Mouse (Mus musculus) intestine, postnatal 0 days (tissue): Measurements from ENCODE around the gene Pds5a. TPM values are rescaled to one million over a fixed set of nuclear protein-coding genes. Genes with fewer than 3 reads are reported as not detected.

Source experiments
- ATAC-seq: fragments of 200-750 bp; cut with Nextera tagmentation; 2 replicates; pipeline ENCODE4 v1.8.0; 2017; ENCODE audit warnings: mild to moderate bottlenecking, moderate TSS enrichment, moderate library complexity
- H3K27ac ChIP-seq: fragments of 300-500 bp; sonication (generic); 2 replicates; pipeline ENCODE4 v1.5.1; 2014; ENCODE audit warnings: mild to moderate bottlenecking, low read depth, low read length, moderate library complexity
- H3K27me3 ChIP-seq: fragments of 300-500 bp; sonication (generic); replicated peaks from 2 replicates; pipeline ENCODE4 v1.6.1; 2014; ENCODE audit warnings: low read length, mixed read lengths; ENCODE audit not compliant: control insufficient read depth, insufficient read depth
- H3K36me3 ChIP-seq: fragments of 300-500 bp; sonication (generic); 2 replicates; pipeline ENCODE4 v1.6.1; 2014; ENCODE audit warnings: mild to moderate bottlenecking, moderate library complexity; ENCODE audit not compliant: control insufficient read depth, insufficient read depth
- H3K4me1 ChIP-seq: fragments of 300-500 bp; sonication (generic); replicated peaks from 2 replicates; pipeline ENCODE4 v1.6.1; 2014; ENCODE audit warnings: antibody characterized with exemption, low read length, mixed read lengths; ENCODE audit not compliant: control insufficient read depth, insufficient read depth
- H3K4me2 ChIP-seq: fragments of 300-500 bp; sonication (generic); replicated peaks from 2 replicates; pipeline ENCODE4 v1.6.1; 2014; ENCODE audit warnings: low read depth, mild to moderate bottlenecking, moderate library complexity
- H3K4me3 ChIP-seq: fragments of 300-500 bp; sonication (generic); 2 replicates; pipeline ENCODE4 v1.5.1; 2014; ENCODE audit warnings: low read depth, low read length
- H3K9ac ChIP-seq: fragments of 300-500 bp; sonication (generic); 2 replicates; pipeline ENCODE4 v1.6.1; 2014; ENCODE audit warnings: mild to moderate bottlenecking, low read depth, low read length
- H3K9me3 ChIP-seq: fragments of 300-500 bp; sonication (generic); 2 replicates; pipeline ENCODE4 v1.6.1; 2016; ENCODE audit warnings: mixed run types; ENCODE audit not compliant: control insufficient read depth
- CTCF ChIP-seq: sonication (generic); IDR thresholded peaks from 2 replicates; pipeline ENCODE4 v1.5.1; 2016; ENCODE audit warnings: low read depth, mild to moderate bottlenecking, control low read depth, antibody characterized with exemption, moderate library complexity
- WGBS: fragments of 180-500 bp; shearing (Covaris S2); extraction: QIAGEN DNeasy Blood & Tissue Kit; methylation state at CpG from one replicate; pipeline ENCODE4 v1.1.7; 2014; 5-methylcytosine and 5-hydroxymethylcytosine counted together
- polyA plus RNA-seq: library from polyadenylated mRNA; unstranded; fragments of >200 nt; fragmentation: Nextera tagmentation; extraction: Ambion mirVana; gene quantifications from 2 replicates; pipeline ENCODE4 v1.2.1, GENCODE M21; 2015

Pds5a gene
- polyA plus RNA-seq, 1 experiment from 2014 or later: 21.1 TPM

GRCm38 (mm10) chr5:65638896-65639295 lies 59.2 kb downstream of the Pds5a start:
- Histone ChIP-seq H3K27ac (no peak overlapping the region), H3K4me3 (no peak overlapping the region), H3K4me1 (no peaks in the 10 kb centered on the region), H3K4me2 (no peak overlapping the region), H3K9me3 (no peaks in the 10 kb centered on the region), H3K27me3 (no peaks in the 10 kb centered on the region), H3K9ac (no peak overlapping the region), H3K36me3 (peaks cover 40% of the 10 kb centered on the region)
- ATAC-seq: no peak
- WGBS: 94% methylated on average over 1 of the region's 1 CpGs
- TF ChIP-seq CTCF: no peak

DNA sequence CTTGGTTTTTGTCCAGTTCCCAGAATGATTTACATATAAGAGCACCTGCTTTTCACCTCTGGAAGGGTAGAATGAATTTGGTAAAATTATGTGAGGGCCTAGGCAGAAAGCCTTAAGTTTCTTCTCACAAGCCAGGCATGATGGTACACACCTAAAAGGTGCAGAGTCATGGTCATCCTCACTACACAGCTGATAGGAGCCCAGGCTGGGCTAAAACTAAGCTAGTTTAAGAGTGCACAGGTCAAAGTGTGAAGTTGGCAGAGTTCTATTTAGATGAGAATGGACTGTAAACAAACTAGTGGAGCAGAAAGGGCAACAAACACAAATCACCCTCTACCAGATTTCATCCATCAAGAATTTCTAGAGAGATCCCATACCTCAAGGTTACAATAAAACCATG lies 73.7 kb downstream of the Pds5a start:
- Histone ChIP-seq H3K36me3 (peaks cover 51% of the 10 kb centered on the region), H3K4me2 (no peak overlapping the region), H3K27me3 (no peaks in the 10 kb centered on the region), H3K4me1 (no peaks in the 10 kb centered on the region), H3K27ac (no peak overlapping the region), H3K9me3 (no peaks in the 10 kb centered on the region), H3K9ac (no peak overlapping the region), H3K4me3 (no peak overlapping the region)
- no peak for ATAC-seq
- TF ChIP-seq CTCF: no peak

DNA sequence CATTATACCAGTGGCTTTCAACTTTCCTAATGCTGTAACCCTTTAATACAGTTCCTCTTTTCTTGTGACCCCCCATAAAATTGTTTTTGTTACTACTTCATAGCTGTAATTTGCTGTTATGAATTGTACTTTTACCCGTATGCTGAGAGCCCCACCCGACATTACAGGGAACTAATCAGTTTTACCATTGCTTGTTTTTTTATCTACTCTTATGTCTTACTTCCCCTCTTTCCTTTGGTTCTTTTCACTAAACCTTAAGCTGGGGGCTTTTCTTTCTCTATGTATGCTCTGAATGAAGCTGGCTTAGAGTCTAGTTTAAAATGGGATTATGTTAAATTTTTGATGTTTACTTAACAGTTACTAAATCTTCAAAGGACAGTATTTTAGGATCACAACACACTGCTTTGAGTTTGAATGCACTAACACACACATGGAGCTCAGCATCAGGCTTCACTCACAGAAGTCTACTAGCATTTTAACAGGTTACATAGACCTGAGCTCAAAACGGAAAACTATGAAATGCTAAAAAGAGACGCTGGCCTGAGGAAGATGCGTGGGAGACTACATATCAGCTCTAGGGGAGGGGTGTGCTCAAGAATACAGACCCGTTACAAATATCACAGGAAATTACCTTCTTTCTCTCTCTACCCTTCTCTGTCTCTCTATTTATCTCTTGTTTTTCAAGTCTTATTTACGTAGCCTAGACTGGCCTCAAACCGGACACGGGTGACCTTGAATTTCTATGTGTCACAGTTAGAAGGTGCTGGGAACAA lies 84.7 kb downstream of the Pds5a start:
- no peak for TF ChIP-seq CTCF
- Histone ChIP-seq H3K4me1 (no peaks in the 10 kb centered on the region), H3K36me3 (peaks cover 50% of the 10 kb centered on the region), H3K27ac (no peak overlapping the region), H3K9ac (no peak overlapping the region), H3K4me2 (no peak overlapping the region), H3K4me3 (no peak overlapping the region), H3K27me3 (no peaks in the 10 kb centered on the region), H3K9me3 (no peaks in the 10 kb centered on the region)
- no peak for ATAC-seq
- 70% methylated on average over 9 of the region's 9 CpGs for WGBS

- 84% methylated on average over 4 of the region's 4 CpGs for WGBS
- Histone ChIP-seq H3K4me1 (no peaks in the 10 kb centered on the region), H3K4me3 (no peak overlapping the region), H3K36me3 (peaks cover 25% of the 10 kb centered on the region), H3K27ac (no peak overlapping the region), H3K27me3 (no peaks in the 10 kb centered on the region), H3K9me3 (no peaks in the 10 kb centered on the region), H3K4me2 (no peak overlapping the region), H3K9ac (no peak overlapping the region)
- no peak for ATAC-seq
- TF ChIP-seq CTCF: no peak
These were observed 87.5 kb downstream of the Pds5a start for GRCm38 (mm10) chr5:65610541-65610940.

- H3K9me3 ChIP-seq: no peaks in the 10 kb centered on the region
- ATAC-seq: peak; percentile 29; the same call in 1 of the 2 replicates
- no peaks in the 10 kb centered on the region for H3K4me1 ChIP-seq
- H3K4me3 ChIP-seq: no peak overlapping the region
- H3K4me2 ChIP-seq: no peak overlapping the region
- H3K27me3 ChIP-seq: no peaks in the 10 kb centered on the region
- peaks cover 21% of the 10 kb centered on the region for H3K36me3 ChIP-seq
- no peak overlapping the region for H3K9ac ChIP-seq
- H3K27ac ChIP-seq: no peak overlapping the region
- WGBS: 72% methylated on average over 5 of the region's 5 CpGs
- no peak for TF ChIP-seq CTCF
These were observed 88.3 kb downstream of the Pds5a start for GRCm38 (mm10) chr5:65609769-65610168.

DNA sequence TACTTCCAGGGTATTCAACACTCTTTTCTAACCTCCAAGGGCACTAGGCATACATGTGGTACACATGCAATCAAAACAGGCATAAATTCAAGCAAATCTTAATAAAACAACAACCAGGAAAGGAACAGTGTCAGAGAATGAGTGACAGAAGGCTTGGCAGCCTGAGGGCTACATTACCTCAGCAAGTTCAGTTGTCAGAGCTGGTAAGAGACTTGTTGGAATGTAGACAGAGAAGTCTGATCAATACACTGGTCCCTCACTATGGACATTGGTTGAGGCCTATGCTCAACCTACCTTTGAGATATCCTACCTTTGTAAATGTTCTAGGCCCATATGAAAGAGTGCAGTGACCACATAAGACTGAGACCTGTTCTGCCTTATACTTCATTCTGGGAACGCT lies 91.3 kb downstream of the Pds5a start:
- Histone ChIP-seq H3K4me2 (no peak overlapping the region), H3K27me3 (no peaks in the 10 kb centered on the region), H3K4me3 (no peak overlapping the region), H3K4me1 (no peaks in the 10 kb centered on the region), H3K9ac (no peak overlapping the region), H3K9me3 (no peaks in the 10 kb centered on the region), H3K27ac (no peak overlapping the region), H3K36me3 (peaks cover 14% of the 10 kb centered on the region)
- no peak for ATAC-seq
- WGBS: 83% methylated on average over 1 of the region's 1 CpGs
- TF ChIP-seq CTCF: no peak
